Mouse (Mus musculus): ENCODE measurements around the gene Hormad1. TPM values are rescaled to one million over a fixed set of nuclear protein-coding genes. Genes with fewer than 3 reads are reported as not detected.

Gene Hormad1
- polyA plus RNA-seq, 1 experiment from 2014 or later = not detected

GRCm38 (mm10) chr3:95624628-95625503 is 65.4 kb downstream of the Hormad1 start, which contains the start of gene Ensa:
TSS of gene Ensa (plus strand) at chr3:95624993.
- TF ChIP-seq CTCF (IDR thresholded peaks at IDR 0.05) (no peak), EP300 (IDR thresholded peaks at IDR 0.05) (peak; percentile 75)
- Histone ChIP-seq H3K27me3 (replicated peaks; ENCODE audit: insufficient read depth, low read length) (no peaks in the 10 kb centered on the region), H3K4me2 (replicated peaks; ENCODE audit: low read depth, low read length) (peak within 1 kb of the TSS; percentile 55), H3K4me1 (ENCODE audit: insufficient read depth, low read depth, low read length) (peaks cover 6% of the 10 kb centered on the region; the same call in 1 of the 2 replicates), H3K9me3 (ENCODE audit: low read length) (no peaks in the 10 kb centered on the region), H3K4me3 (ENCODE audit: low read depth, low read length) (peak within 1 kb of the TSS; percentile 72), H3K9ac (replicated peaks; ENCODE audit: low read depth) (peak within 1 kb of the TSS; percentile 57), H3K36me3 (ENCODE audit: insufficient read depth, low read length) (peaks cover 28% of the 10 kb centered on the region), H3K27ac (ENCODE audit: low read length) (peak within 1 kb of the TSS; percentile 79)
- DNase-seq (ENCODE audit: low spot score) (peak; percentile 100), ATAC-seq (peak; percentile 98)
- WGBS = under 1% methylated on average over 44 of the region's 44 CpGs

GRCm38 (mm10) chr3:95627763-95628162 is 68.3 kb downstream of the Hormad1 start:
- Histone ChIP-seq H3K4me2 (replicated peaks; ENCODE audit: low read depth, low read length) (no peak overlapping the region), H3K27me3 (replicated peaks; ENCODE audit: insufficient read depth, low read length) (no peaks in the 10 kb centered on the region), H3K4me3 (ENCODE audit: low read depth, low read length) (no peak overlapping the region), H3K27ac (ENCODE audit: low read length) (no peak overlapping the region), H3K36me3 (ENCODE audit: insufficient read depth, low read length) (peaks cover 33% of the 10 kb centered on the region), H3K9ac (replicated peaks; ENCODE audit: low read depth) (no peak overlapping the region), H3K9me3 (ENCODE audit: low read length) (no peaks in the 10 kb centered on the region), H3K4me1 (ENCODE audit: insufficient read depth, low read depth, low read length) (peaks cover 6% of the 10 kb centered on the region; the same call in 1 of the 2 replicates)
- ATAC-seq (no peak), DNase-seq (ENCODE audit: low spot score) (no peak)
- WGBS = 82% methylated on average over 5 of the region's 5 CpGs
- TF ChIP-seq CTCF (IDR thresholded peaks at IDR 0.05) (no peak), EP300 (IDR thresholded peaks at IDR 0.05) (no peak)

GRCm38 (mm10) chr3:95629755-95630154 is 70.3 kb downstream of the Hormad1 start:
- Histone ChIP-seq H3K27me3 (replicated peaks; ENCODE audit: insufficient read depth, low read length) (no peaks in the 10 kb centered on the region), H3K9ac (replicated peaks; ENCODE audit: low read depth) (no peak overlapping the region), H3K4me2 (replicated peaks; ENCODE audit: low read depth, low read length) (no peak overlapping the region), H3K27ac (ENCODE audit: low read length) (no peak overlapping the region), H3K9me3 (ENCODE audit: low read length) (no peaks in the 10 kb centered on the region), H3K36me3 (ENCODE audit: insufficient read depth, low read length) (peaks cover 41% of the 10 kb centered on the region), H3K4me1 (ENCODE audit: insufficient read depth, low read depth, low read length) (peaks cover 6% of the 10 kb centered on the region; the same call in 1 of the 2 replicates), H3K4me3 (ENCODE audit: low read depth, low read length) (no peak overlapping the region)
- WGBS = 88% methylated on average over 4 of the region's 4 CpGs
- TF ChIP-seq EP300 (IDR thresholded peaks at IDR 0.05) (no peak), CTCF (IDR thresholded peaks at IDR 0.05) (no peak)
- ATAC-seq (no peak), DNase-seq (ENCODE audit: low spot score) (no peak)

- H3K9ac ChIP-seq (replicated peaks; ENCODE audit: low read depth) = no peak overlapping the region
- DNase-seq (ENCODE audit: low spot score) (no peak), ATAC-seq (no peak)
- TF ChIP-seq CTCF (IDR thresholded peaks at IDR 0.05) (no peak), EP300 (IDR thresholded peaks at IDR 0.05) (no peak)
- peaks cover 44% of the 10 kb centered on the region for H3K36me3 ChIP-seq (ENCODE audit: insufficient read depth, low read length)
- peaks cover 2% of the 10 kb centered on the region; the same call in 1 of the 2 replicates for H3K4me1 ChIP-seq (ENCODE audit: insufficient read depth, low read depth, low read length)
- H3K27me3 ChIP-seq (replicated peaks; ENCODE audit: insufficient read depth, low read length) = no peaks in the 10 kb centered on the region
- 65% methylated on average over 3 of the region's 3 CpGs for WGBS
- no peak overlapping the region for H3K27ac ChIP-seq (ENCODE audit: low read length)
- H3K4me3 ChIP-seq (ENCODE audit: low read depth, low read length) = no peak overlapping the region
- no peak overlapping the region for H3K4me2 ChIP-seq (replicated peaks; ENCODE audit: low read depth, low read length)
- H3K9me3 ChIP-seq (ENCODE audit: low read length) = no peaks in the 10 kb centered on the region
These were observed 71.4 kb downstream of the Hormad1 start for GRCm38 (mm10) chr3:95630856-95631255.

- 53% methylated on average over 6 of the region's 6 CpGs for WGBS
- no peak for DNase-seq (ENCODE audit: low spot score)
- ATAC-seq = no peak
- Histone ChIP-seq H3K4me3 (ENCODE audit: low read depth, low read length) (no peak overlapping the region), H3K4me2 (replicated peaks; ENCODE audit: low read depth, low read length) (no peak overlapping the region), H3K36me3 (ENCODE audit: insufficient read depth, low read length) (peaks cover 44% of the 10 kb centered on the region), H3K27me3 (replicated peaks; ENCODE audit: insufficient read depth, low read length) (no peaks in the 10 kb centered on the region), H3K27ac (ENCODE audit: low read length) (no peak overlapping the region), H3K9ac (replicated peaks; ENCODE audit: low read depth) (no peak overlapping the region), H3K4me1 (ENCODE audit: insufficient read depth, low read depth, low read length) (no peaks in the 10 kb centered on the region), H3K9me3 (ENCODE audit: low read length) (no peaks in the 10 kb centered on the region)
- no peak for TF ChIP-seq CTCF (IDR thresholded peaks at IDR 0.05)
- no peak for TF ChIP-seq EP300 (IDR thresholded peaks at IDR 0.05)
These were observed 71.8 kb downstream of the Hormad1 start for GRCm38 (mm10) chr3:95631304-95631703.

- Histone ChIP-seq H3K4me3 (ENCODE audit: low read depth, low read length) (no peak overlapping the region), H3K9me3 (ENCODE audit: low read length) (no peaks in the 10 kb centered on the region), H3K36me3 (ENCODE audit: insufficient read depth, low read length) (peaks cover 37% of the 10 kb centered on the region), H3K27me3 (replicated peaks; ENCODE audit: insufficient read depth, low read length) (no peaks in the 10 kb centered on the region), H3K9ac (replicated peaks; ENCODE audit: low read depth) (no peak overlapping the region), H3K27ac (ENCODE audit: low read length) (no peak overlapping the region), H3K4me1 (ENCODE audit: insufficient read depth, low read depth, low read length) (no peaks in the 10 kb centered on the region), H3K4me2 (replicated peaks; ENCODE audit: low read depth, low read length) (no peak overlapping the region)
- ATAC-seq (peak; percentile 68), DNase-seq (ENCODE audit: low spot score) (peak; percentile 82)
- TF ChIP-seq EP300 (IDR thresholded peaks at IDR 0.05) (peak; percentile 48; the same call in 1 of the 2 replicates), CTCF (IDR thresholded peaks at IDR 0.05) (peak; percentile 74)
- WGBS = 65% methylated on average over 12 of the region's 12 CpGs
These were observed 73.4 kb downstream of the Hormad1 start for GRCm38 (mm10) chr3:95632648-95633588.
